Mouse (Mus musculus) CH12.LX (cell line): ENCODE measurements around the gene 1700019N19Rik. TPM values are rescaled to one million over a fixed set of nuclear protein-coding genes. Genes with fewer than 3 reads are reported as not detected.

ENCODE experiments used
- DNase-seq: peaks from one replicate; pipeline ENCODE4 v3.0.0-alpha.2; 2013; ENCODE audit errors: extremely low read depth
- H3K27ac ChIP-seq: 2 replicates; pipeline ENCODE4 v1.5.1; 2012; ENCODE audit warnings: low read depth, mild to moderate bottlenecking, control low read depth, moderate library complexity; ENCODE audit not compliant: insufficient read depth
- H3K27me3 ChIP-seq: replicated peaks from 2 replicates; pipeline ENCODE3; 2012; ENCODE audit warnings: inconsistent platforms
- H3K36me3 ChIP-seq, 2 experiments: replicated peaks in 1 of 2; 2 replicates each; pipeline versions ENCODE3 to v1.6.1; 2012; ENCODE audit warnings: inconsistent platforms in 1 of 2, low read length in 1 of 2, mild to moderate bottlenecking in 1 of 2, mixed read lengths in 1 of 2, moderate library complexity in 1 of 2; ENCODE audit not compliant: control insufficient read depth in 1 of 2, insufficient read depth in 1 of 2
- H3K4me1 ChIP-seq, 2 experiments: 2 replicates each; pipeline ENCODE4 v1.6.1; 2012; ENCODE audit warnings: inconsistent platforms in 1 of 2, moderate library complexity in 1 of 2; ENCODE audit not compliant: insufficient read depth in 2 of 2, control insufficient read depth in 1 of 2
- H3K4me2 ChIP-seq: 2 replicates; pipeline ENCODE4 v1.6.1; 2012; ENCODE audit warnings: low read depth, mild to moderate bottlenecking, control low read depth; ENCODE audit not compliant: poor library complexity, insufficient read depth, severe bottlenecking
- H3K4me3 ChIP-seq, 3 experiments: fragments of 150-350 bp in 1 of 3; sonication (generic) in 1 of 3; replicated peaks in 1 of 3; 2 replicates each; pipeline versions ENCODE3 to v1.5.1; 2011 to 2012; ENCODE audit warnings: low read depth in 2 of 3, low read length in 2 of 3, mild to moderate bottlenecking in 2 of 3, moderate library complexity in 2 of 3, control low read depth in 1 of 3, improper control_type of control experiment in 1 of 3, inconsistent platforms in 1 of 3, mixed read lengths in 1 of 3; ENCODE audit not compliant: poor library complexity in 1 of 3
- H3K79me2 ChIP-seq: replicated peaks from 2 replicates; pipeline ENCODE4 v1.6.1; 2012; ENCODE audit warnings: mild to moderate bottlenecking, moderate library complexity; ENCODE audit not compliant: control insufficient read depth, poor library complexity, insufficient read depth, severe bottlenecking; ENCODE audit errors: extremely low read depth
- H3K9ac ChIP-seq: 2 replicates; pipeline ENCODE4 v1.6.1; 2012; ENCODE audit warnings: low read depth, mild to moderate bottlenecking, control low read depth, moderate library complexity; ENCODE audit not compliant: insufficient read depth
- H3K9me3 ChIP-seq: replicated peaks from 2 replicates; pipeline ENCODE3; 2012; ENCODE audit warnings: low read length, inconsistent platforms, mixed read lengths
- CHD1 ChIP-seq: IDR thresholded peaks from 2 replicates; pipeline ENCODE4 v1.6.1; 2012; ENCODE audit warnings: low read depth, low read length, improper control_type of control experiment, inconsistent platforms
- CHD2 ChIP-seq: IDR thresholded peaks from 2 replicates; pipeline ENCODE4 v1.6.1; 2011; ENCODE audit warnings: low read length, improper control_type of control experiment
- EP300 ChIP-seq: IDR thresholded peaks from 2 replicates; pipeline ENCODE4 v1.6.1; 2011; ENCODE audit warnings: low read length, improper control_type of control experiment
- HCFC1 ChIP-seq: IDR thresholded peaks from 2 replicates; pipeline ENCODE4 v1.6.1; 2012; ENCODE audit warnings: low read depth, mild to moderate bottlenecking, inconsistent platforms, low read length, improper control_type of control experiment
- IRF4 ChIP-seq: IDR thresholded peaks from 2 replicates; pipeline ENCODE4 v1.6.1; 2014; ENCODE audit warnings: low read depth, mild to moderate bottlenecking, inconsistent platforms, low read length, improper control_type of control experiment
- JUND ChIP-seq: conservative IDR thresholded peaks from 2 replicates; pipeline ENCODE4 v1.6.1; 2011; ENCODE audit warnings: low read depth, low read length, improper control_type of control experiment
- KAT2A ChIP-seq: IDR thresholded peaks from 2 replicates; pipeline ENCODE4 v1.6.1; 2012; ENCODE audit warnings: low read length, improper control_type of control experiment, inconsistent platforms; ENCODE audit not compliant: insufficient replicate concordance
- MAZ ChIP-seq: IDR thresholded peaks from 2 replicates; pipeline ENCODE4 v1.6.1; 2012; ENCODE audit warnings: low read depth, mild to moderate bottlenecking, inconsistent platforms, low read length, improper control_type of control experiment, moderate library complexity
- MYC ChIP-seq: IDR thresholded peaks from 2 replicates; pipeline ENCODE4 v1.6.1; 2011; ENCODE audit warnings: low read depth, mild to moderate bottlenecking, improper control_type of control experiment, low read length
- NELFE ChIP-seq: IDR thresholded peaks from 2 replicates; pipeline ENCODE4 v1.6.1; 2011; ENCODE audit warnings: low read depth, low read length, improper control_type of control experiment
- NRF1 ChIP-seq: IDR thresholded peaks from 2 replicates; pipeline ENCODE4 v1.6.1; 2014; ENCODE audit warnings: low read depth, mild to moderate bottlenecking, inconsistent platforms, low read length, improper control_type of control experiment, moderate library complexity
- POLR2AphosphoS2 ChIP-seq: IDR thresholded peaks from 2 replicates; pipeline ENCODE4 v1.6.1; 2011; ENCODE audit warnings: low read depth, low read length, improper control_type of control experiment
- RCOR1 ChIP-seq: conservative IDR thresholded peaks from 2 replicates; pipeline ENCODE4 v1.6.1; 2012; ENCODE audit warnings: low read depth, mild to moderate bottlenecking, inconsistent platforms, low read length, improper control_type of control experiment
- SMC3 ChIP-seq: IDR thresholded peaks from 2 replicates; pipeline ENCODE4 v1.6.1; 2011; ENCODE audit warnings: low read depth, low read length, improper control_type of control experiment
- TBP ChIP-seq: conservative IDR thresholded peaks from 2 replicates; pipeline ENCODE4 v1.6.1; 2011; ENCODE audit warnings: low read depth, low read length, improper control_type of control experiment
- TCF12 ChIP-seq: IDR thresholded peaks from 2 replicates; pipeline ENCODE4 v1.6.1; 2014; ENCODE audit warnings: low read depth, mild to moderate bottlenecking, inconsistent platforms, low read length, improper control_type of control experiment
- ZMIZ1 ChIP-seq: IDR thresholded peaks from 2 replicates; pipeline ENCODE4 v1.6.1; 2012; ENCODE audit warnings: low read depth, mild to moderate bottlenecking, inconsistent platforms, low read length, improper control_type of control experiment
- ZNF384 ChIP-seq: IDR thresholded peaks from 2 replicates; pipeline ENCODE4 v1.6.1; 2012; ENCODE audit warnings: low read depth, low read length, improper control_type of control experiment, inconsistent platforms
- dilution Hi-C: fragments of 300-500 bp; cut with MboI; formaldehyde crosslinking; loops from 2 replicates; pipeline ENCODE4 v1.14.3; 2020; ENCODE audit warnings: low sequenced_read_pairs; ENCODE audit not compliant: extremely low pct_unique_long_range_greater_than_20kb, extremely low pct_ligation_motif_present
- in situ Hi-C: fragments of 300-500 bp; cut with MboI; formaldehyde crosslinking; loops from 3 replicates; pipeline ENCODE4 v1.14.3; 2019; ENCODE audit warnings: low sequenced_read_pairs, low pct_ligation_motif_present, low pct_unique_long_range_greater_than_20kb, mixed read lengths
- polyA plus RNA-seq: library from polyadenylated mRNA; unstranded; fragments of >175 nt; gene quantifications from 2 replicates; pipeline ENCODE4 v1.2.1, GENCODE M21; 2012; ENCODE audit warnings: low read depth; ENCODE audit not compliant: insufficient read length
- total RNA-seq, 2 experiments: library from RNA; depleted of rRNA; stranded (reverse); fragments of 300-350 nt in 1 of 2; fragments of >200 nt in 1 of 2; gene quantifications; 2 replicates each; pipeline ENCODE4 v1.2.3; 2012 to 2014

The 1700019N19Rik gene
- total and polyA plus RNA-seq, 3 experiments, result 0.83 to 1.1 (median 0.89) TPM

- H3K9ac ChIP-seq, result no peak overlapping the region
- H3K4me2 ChIP-seq, result no peak overlapping the region
- TF ChIP-seq MAZ, result no peak
- TF ChIP-seq TBP, result no peak
- TF ChIP-seq EP300, result no peak
- no peak for TF ChIP-seq TCF12
- no peak for TF ChIP-seq IRF4
- TF ChIP-seq RCOR1, result no peak
- no peak for TF ChIP-seq NELFE
- TF ChIP-seq HCFC1, result no peak
- TF ChIP-seq SMC3, result no peak
- no peak for TF ChIP-seq CHD1
- TF ChIP-seq ZNF384, result no peak
- H3K79me2 ChIP-seq, result no peaks in the 10 kb centered on the region
- in situ Hi-C loops (no loop called here), dilution Hi-C loops (no loop called here)
- no peak overlapping the region for H3K4me3 ChIP-seq
- H3K36me3 ChIP-seq, result no peaks in the 10 kb centered on the region
- DNase-seq, result no peak
- H3K27me3 ChIP-seq, result no peaks in the 10 kb centered on the region
- H3K9me3 ChIP-seq, result no peaks in the 10 kb centered on the region
- H3K27ac ChIP-seq, result no peak overlapping the region
- H3K4me1 ChIP-seq, result peaks cover 15 to 20% of the 10 kb centered on the region in 2 experiments; a peak in 3 of 4 replicates
These were observed 45.5 kb upstream of the 1700019N19Rik start for GRCm38 (mm10) chr19:58839806-58840205.

DNA sequence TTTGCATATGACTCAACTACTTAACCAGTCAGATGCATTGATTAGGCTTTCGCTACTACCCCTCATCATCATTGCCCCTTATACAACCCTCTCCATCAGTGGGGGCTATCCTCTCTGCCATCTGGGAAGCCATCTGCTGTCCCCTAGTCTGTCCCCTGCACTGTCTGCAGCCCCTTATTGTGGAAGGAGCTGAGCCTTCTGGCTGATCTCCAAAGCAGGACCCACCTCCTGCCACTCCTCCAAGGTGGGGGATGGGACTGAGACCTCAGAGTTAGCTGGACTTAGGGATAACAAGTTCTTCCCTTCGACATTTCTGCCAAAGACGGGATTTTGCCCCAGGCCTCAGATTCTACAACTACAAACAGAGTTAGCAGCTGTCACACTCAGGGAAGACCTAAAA lies 45.1 kb upstream of the 1700019N19Rik start:
- H3K79me2 ChIP-seq, result no peaks in the 10 kb centered on the region
- no peaks in the 10 kb centered on the region for H3K27me3 ChIP-seq
- H3K9me3 ChIP-seq, result no peaks in the 10 kb centered on the region
- in situ Hi-C loops, result no loop called here
- H3K4me3 ChIP-seq, result no peak overlapping the region
- TF ChIP-seq IRF4 (no peak), TCF12 (no peak), RCOR1 (no peak), TBP (no peak), MYC (no peak), EP300 (no peak), CHD2 (no peak), CHD1 (no peak), KAT2A (no peak), ZMIZ1 (no peak), POLR2AphosphoS2 (no peak), JUND (no peak), ZNF384 (no peak), NRF1 (no peak)
- peaks cover 15 to 24% of the 10 kb centered on the region in 2 experiments; a peak in 3 of 4 replicates for H3K4me1 ChIP-seq
- DNase-seq, result no peak
- no peak overlapping the region for H3K4me2 ChIP-seq
- H3K9ac ChIP-seq, result no peak overlapping the region
- dilution Hi-C loops, result no loop called here
- H3K27ac ChIP-seq, result no peak overlapping the region
- no peaks in the 10 kb centered on the region for H3K36me3 ChIP-seq
